In genomic region chr10:76371736-76372135, GRCm38 (mm10) we compare ENCODE assay signal across 20 mouse cellular contexts.
"Had no signal": no experiment of that assay in that cellular context is flagged by ENCODE, and none has a peak within 500 bp of the region (broad histone marks: within the 10 kb centered on the region; RNA-seq: fewer than 3 reads in every experiment).

No protein-coding gene starts in this region.

- DNase-seq: liver, embryonic 13.5 days; lung, adult 18-20 months; lung, embryonic 14.5 days; lung, postnatal 10 days; right cerebral cortex, postnatal 25 days; thymus, adult 18-20 months; thymus, postnatal 14 days; thymus, postnatal 4 days had no signal

- H3K9me3 ChIP-seq: liver, embryonic 13.5 days; liver, embryonic 15.5 days; megakaryocyte, embryonic 14.5 days; midbrain, embryonic 13.5 days; midbrain, embryonic 15.5 days; neural tube, embryonic 13.5 days; neural tube, embryonic 15.5 days; stomach, embryonic 15.5 days had no signal

- H3K4me3 ChIP-seq: liver, embryonic 13.5 days; liver, embryonic 15.5 days; megakaryocyte, embryonic 14.5 days; midbrain, embryonic 13.5 days; midbrain, embryonic 15.5 days; myocyte; neural tube, embryonic 13.5 days; neural tube, embryonic 15.5 days; stomach, embryonic 15.5 days had no signal

- H3K27ac ChIP-seq: liver, embryonic 13.5 days; liver, embryonic 15.5 days; macrophage; midbrain, embryonic 13.5 days; midbrain, embryonic 15.5 days; neural tube, embryonic 13.5 days; neural tube, embryonic 15.5 days; stomach, embryonic 15.5 days; stomach, postnatal 0 days had no signal

- H3K4me1 ChIP-seq: liver, embryonic 13.5 days; liver, embryonic 15.5 days; midbrain, embryonic 13.5 days; midbrain, embryonic 15.5 days; neural tube, embryonic 13.5 days; neural tube, embryonic 15.5 days; stomach, embryonic 15.5 days had no signal

- H3K4me2 ChIP-seq: liver, embryonic 11.5 days; liver, embryonic 13.5 days; liver, embryonic 15.5 days; lung, embryonic 14.5 days; midbrain, embryonic 11.5 days; midbrain, embryonic 13.5 days; midbrain, embryonic 15.5 days; neural tube, embryonic 13.5 days; neural tube, embryonic 15.5 days; stomach, embryonic 15.5 days had no signal

- H3K27me3 ChIP-seq: liver, embryonic 13.5 days; liver, embryonic 15.5 days; megakaryocyte, embryonic 14.5 days; midbrain, embryonic 13.5 days; midbrain, embryonic 15.5 days; neural tube, embryonic 13.5 days; neural tube, embryonic 15.5 days; stomach, embryonic 15.5 days had no signal

- ATAC-seq: midbrain, embryonic 13.5 days; midbrain, embryonic 15.5 days had no signal

- H3K9ac ChIP-seq: liver, embryonic 13.5 days; liver, embryonic 15.5 days; lung, embryonic 14.5 days; midbrain, embryonic 13.5 days; midbrain, embryonic 15.5 days; neural tube, embryonic 13.5 days; neural tube, embryonic 15.5 days; stomach, embryonic 15.5 days had no signal
